Mouse (Mus musculus): ENCODE results near the gene Tenm3.

DNA sequence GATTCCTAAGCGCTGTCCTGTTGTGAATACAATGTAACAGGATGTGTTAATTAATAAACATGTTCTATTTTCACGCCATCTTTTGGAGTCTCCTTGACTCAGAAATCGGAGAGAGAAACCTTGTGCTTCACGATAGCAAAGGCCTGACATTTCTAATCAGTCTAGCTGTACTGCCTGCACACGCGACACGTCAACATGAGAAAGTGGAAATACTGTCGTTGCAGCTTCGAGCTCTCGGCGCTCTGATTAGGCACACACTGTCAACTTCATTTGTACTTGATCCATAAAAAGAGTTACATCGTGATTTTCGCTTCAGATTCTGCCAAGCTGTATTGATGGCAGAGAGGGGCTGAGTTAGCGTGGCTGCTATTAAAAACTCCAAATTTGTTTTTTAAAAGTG is 247.4 kb downstream of the Tenm3 start:
- no peak for TF ChIP-seq POLR2A (IDR thresholded peaks at IDR 0.05; ENCODE audit: control insufficient read depth, extremely low read depth, insufficient read depth, low read length, poor library complexity)
- no peak for TF ChIP-seq CTCF (IDR thresholded peaks at IDR 0.05; ENCODE audit: borderline replicate concordance, control insufficient read depth, extremely low read depth, insufficient read depth, low read length, poor library complexity)

Data from thymus, adult 2 months (tissue).